Mouse (Mus musculus) thymus, adult 2 months (tissue): ENCODE data around the gene Cnn1.
"Not testable (repeated sequence)": the region's sequence is repeated elsewhere in the genome, so short reads cannot be mapped to it uniquely, and the experiment has no call there.

Experiments
- CTCF ChIP-seq: fragments of 200-500 bp; IDR thresholded peaks from 2 replicates; pipeline ENCODE4 v1.5.1; 2012; ENCODE audit warnings: mild to moderate bottlenecking, control low read depth, low read length, moderate library complexity, borderline replicate concordance; ENCODE audit not compliant: control insufficient read depth, poor library complexity, insufficient read depth; ENCODE audit errors: extremely low read depth
- POLR2A ChIP-seq: fragments of 200-500 bp; IDR thresholded peaks from 2 replicates; pipeline ENCODE4 v1.6.1; 2012; ENCODE audit warnings: mild to moderate bottlenecking, low read length, control low read depth, moderate library complexity; ENCODE audit not compliant: control insufficient read depth, poor library complexity, insufficient read depth; ENCODE audit errors: extremely low read depth

GRCm38 (mm10) chr9:22150249-22150693, 51.3 kb downstream of the Cnn1 start:
- TF ChIP-seq CTCF, POLR2A: not testable (repeated sequence)
